Mouse (Mus musculus) liver, embryonic 14.5 days (tissue): Measurements from ENCODE around the gene Syne3. TPM values are rescaled to one million over a fixed set of nuclear protein-coding genes. Genes with fewer than 3 reads are reported as not detected.

Experiments used
- ATAC-seq: fragments of 200-750 bp; cut with Nextera tagmentation; 2 replicates; pipeline ENCODE4 v1.8.0; 2017; ENCODE audit warnings: moderate number of reproducible peaks, mild to moderate bottlenecking, moderate library complexity; ENCODE audit not compliant: insufficient read depth
- DNase-seq, 3 experiments: peaks; one replicate each; pipeline ENCODE4 v3.0.0-alpha.2; 2012 to 2013; ENCODE audit warnings: low read depth in 3 of 3, low spot score in 3 of 3
- H3K27ac ChIP-seq: fragments of 300-500 bp; sonication (generic); 2 replicates; pipeline ENCODE4 v1.5.1; 2014; ENCODE audit warnings: moderate library complexity, mild to moderate bottlenecking, control low read depth, inconsistent platforms
- H3K27me3 ChIP-seq: fragments of 300-500 bp; sonication (generic); 2 replicates; pipeline ENCODE4 v1.6.1; 2014; ENCODE audit warnings: mild to moderate bottlenecking, low read length, moderate library complexity; ENCODE audit not compliant: control insufficient read depth, insufficient read depth
- H3K36me3 ChIP-seq: fragments of 300-500 bp; sonication (generic); replicated peaks from 2 replicates; pipeline ENCODE4 v1.6.1; 2014; ENCODE audit warnings: low read depth; ENCODE audit not compliant: control insufficient read depth, insufficient read depth
- H3K4me1 ChIP-seq, 2 experiments: fragments of 200-500 bp in 1 of 2; fragments of 300-500 bp in 1 of 2; sonication (generic) in 1 of 2; replicated peaks; 2 replicates each; pipeline ENCODE4 v1.6.1; 2012 to 2014; ENCODE audit warnings: antibody characterized with exemption in 1 of 2, inconsistent platforms in 1 of 2, low read length in 1 of 2; ENCODE audit not compliant: control insufficient read depth in 2 of 2, insufficient read depth in 2 of 2
- H3K4me2 ChIP-seq: fragments of 300-500 bp; sonication (generic); 2 replicates; pipeline ENCODE4 v1.6.1; 2014; ENCODE audit warnings: low read depth, mild to moderate bottlenecking, control low read depth, moderate library complexity
- H3K4me3 ChIP-seq, 2 experiments: fragments of 200-500 bp in 1 of 2; fragments of 300-500 bp in 1 of 2; sonication (generic) in 1 of 2; 2 replicates each; pipeline ENCODE4 v1.5.1; 2012 to 2014; ENCODE audit warnings: low read depth in 2 of 2, low read length in 2 of 2, mild to moderate bottlenecking in 2 of 2, control low read depth in 1 of 2, inconsistent platforms in 1 of 2, moderate library complexity in 1 of 2; ENCODE audit not compliant: insufficient read depth in 1 of 2
- H3K9ac ChIP-seq: fragments of 300-500 bp; sonication (generic); replicated peaks from 2 replicates; pipeline ENCODE4 v1.6.1; 2014; ENCODE audit warnings: mild to moderate bottlenecking, control low read depth, moderate library complexity
- H3K9me3 ChIP-seq: fragments of 300-500 bp; sonication (generic); 2 replicates; pipeline ENCODE4 v1.6.1; 2016; ENCODE audit warnings: low read length, mixed read lengths; ENCODE audit not compliant: control insufficient read depth
- CTCF ChIP-seq: IDR thresholded peaks from 2 replicates; pipeline ENCODE4 v1.5.1; 2016; ENCODE audit warnings: antibody characterized with exemption, low read depth, control low read depth
- EP300 ChIP-seq: IDR thresholded peaks from 2 replicates; pipeline ENCODE4 v1.6.1; 2016; ENCODE audit warnings: antibody characterized with exemption, low read depth
- WGBS: fragments of 180-500 bp; shearing (Covaris S2); extraction: QIAGEN DNeasy Blood & Tissue Kit; methylation state at CpG from one replicate; pipeline ENCODE4 v1.1.7; 2014; ENCODE audit not compliant: insufficient replicate concordance; 5-methylcytosine and 5-hydroxymethylcytosine counted together
- polyA plus RNA-seq, 2 experiments: library from polyadenylated mRNA; depleted of rRNA in 1 of 2; stranded (reverse) in 1 of 2; unstranded in 1 of 2; fragments of >200 nt; fragmentation: Nextera tagmentation in 1 of 2; extraction: Ambion mirVana in 1 of 2; gene quantifications; 2 replicates each; pipeline versions ENCODE4 v1.2.1 to v1.2.3; 2012 to 2014

The Syne3 gene
- polyA plus RNA-seq, 2 experiments = 1.6 to 2.2 TPM

DNA sequence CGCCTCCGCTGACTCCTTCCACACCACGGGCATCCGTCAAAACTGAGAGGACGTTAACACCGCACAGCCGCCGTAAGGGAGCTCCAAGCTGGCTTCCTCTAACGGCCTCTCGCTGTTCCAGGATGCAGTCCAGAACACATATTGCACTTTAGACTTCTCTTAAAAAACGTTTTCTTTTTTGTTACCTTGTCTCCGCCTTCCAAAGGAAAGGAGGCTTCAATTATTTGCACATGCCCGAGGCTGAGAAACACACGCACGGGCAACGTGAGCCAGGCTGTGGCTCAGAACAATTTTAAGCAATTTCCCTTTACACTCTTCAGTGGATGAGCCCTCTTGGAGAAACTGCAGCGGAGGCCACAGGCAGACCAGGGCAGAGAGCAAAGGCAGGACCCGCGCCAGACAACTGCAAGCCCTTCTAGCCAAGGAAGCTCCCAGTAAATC, 85.6 kb downstream of the Syne3 start:
- no peak overlapping the region for H3K4me3 ChIP-seq
- no peak overlapping the region for H3K4me2 ChIP-seq
- 64% methylated on average over 19 of the region's 19 CpGs for WGBS
- H3K27ac ChIP-seq = no peak overlapping the region
- ATAC-seq = no peak
- H3K9me3 ChIP-seq = no peaks in the 10 kb centered on the region
- TF ChIP-seq CTCF = no peak
- no peak for TF ChIP-seq EP300
- H3K27me3 ChIP-seq = no peaks in the 10 kb centered on the region
- no peak overlapping the region for H3K9ac ChIP-seq
- DNase-seq = no peak
- H3K36me3 ChIP-seq = no peaks in the 10 kb centered on the region
- H3K4me1 ChIP-seq = no peaks in the 10 kb centered on the region

GRCm38 (mm10) chr12:104922647-104923046, 87.0 kb downstream of the Syne3 start:
- ATAC-seq = no peak
- H3K4me1 ChIP-seq = no peaks in the 10 kb centered on the region
- WGBS = 65% methylated on average over 8 of the region's 8 CpGs

GRCm38 (mm10) chr12:104921071-104921470, 88.5 kb downstream of the Syne3 start:
- 75% methylated on average over 7 of the region's 7 CpGs for WGBS
- Histone ChIP-seq H3K9me3 (no peaks in the 10 kb centered on the region), H3K4me3 (no peak overlapping the region), H3K27ac (no peak overlapping the region), H3K4me2 (no peak overlapping the region), H3K36me3 (no peaks in the 10 kb centered on the region), H3K27me3 (no peaks in the 10 kb centered on the region), H3K9ac (no peak overlapping the region), H3K4me1 (no peaks in the 10 kb centered on the region)
- ATAC-seq (no peak), DNase-seq (no peak)
- TF ChIP-seq EP300 (no peak), CTCF (no peak)

More at GRCm38 (mm10) chr12:104922647-104923046, 87.0 kb downstream of the Syne3 start:
- no peak overlapping the region for H3K27ac ChIP-seq
- no peaks in the 10 kb centered on the region for H3K9me3 ChIP-seq
- TF ChIP-seq CTCF (no peak), EP300 (no peak)
- H3K4me2 ChIP-seq = no peak overlapping the region
- no peaks in the 10 kb centered on the region for H3K36me3 ChIP-seq
- no peak overlapping the region for H3K9ac ChIP-seq
- no peaks in the 10 kb centered on the region for H3K27me3 ChIP-seq
- no peak for DNase-seq
- H3K4me3 ChIP-seq = no peak overlapping the region

DNA sequence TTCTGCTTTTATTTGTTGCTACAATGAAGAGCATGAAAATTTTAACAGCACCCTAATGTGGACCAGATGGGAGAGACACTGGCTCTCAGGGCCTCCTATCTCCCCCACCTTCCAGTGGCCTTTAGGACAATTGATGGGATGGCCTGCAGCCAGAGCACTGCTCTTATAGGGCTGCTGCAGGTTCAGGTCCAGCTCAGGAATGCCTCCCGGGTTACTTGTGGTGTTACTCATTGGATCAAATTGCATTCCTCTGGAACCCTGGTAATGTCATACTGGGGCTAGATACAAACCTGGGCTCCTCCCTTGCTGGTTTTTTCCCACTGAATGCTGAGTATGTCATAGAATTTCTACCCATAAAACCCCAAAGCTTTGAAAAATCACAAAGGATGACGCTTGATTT, 90.4 kb downstream of the Syne3 start:
- Histone ChIP-seq H3K4me3 (no peak overlapping the region), H3K27me3 (no peaks in the 10 kb centered on the region), H3K9me3 (no peaks in the 10 kb centered on the region), H3K9ac (no peak overlapping the region), H3K4me2 (no peak overlapping the region), H3K36me3 (no peaks in the 10 kb centered on the region), H3K4me1 (no peaks in the 10 kb centered on the region), H3K27ac (no peak overlapping the region)
- DNase-seq (no peak), ATAC-seq (no peak)
- TF ChIP-seq CTCF (no peak), EP300 (no peak)
- WGBS = 55% methylated on average over 2 of the region's 2 CpGs

- Histone ChIP-seq H3K27ac (no peak overlapping the region), H3K9ac (no peak overlapping the region), H3K27me3 (no peaks in the 10 kb centered on the region), H3K4me1 (no peaks in the 10 kb centered on the region), H3K4me2 (no peak overlapping the region), H3K9me3 (no peaks in the 10 kb centered on the region), H3K4me3 (no peak overlapping the region), H3K36me3 (no peaks in the 10 kb centered on the region)
- WGBS = 66% methylated on average over 2 of the region's 2 CpGs
- TF ChIP-seq EP300 (no peak), CTCF (no peak)
- DNase-seq (no peak), ATAC-seq (no peak)
These were observed 91.7 kb downstream of the Syne3 start for GRCm38 (mm10) chr12:104917927-104918326.

DNA sequence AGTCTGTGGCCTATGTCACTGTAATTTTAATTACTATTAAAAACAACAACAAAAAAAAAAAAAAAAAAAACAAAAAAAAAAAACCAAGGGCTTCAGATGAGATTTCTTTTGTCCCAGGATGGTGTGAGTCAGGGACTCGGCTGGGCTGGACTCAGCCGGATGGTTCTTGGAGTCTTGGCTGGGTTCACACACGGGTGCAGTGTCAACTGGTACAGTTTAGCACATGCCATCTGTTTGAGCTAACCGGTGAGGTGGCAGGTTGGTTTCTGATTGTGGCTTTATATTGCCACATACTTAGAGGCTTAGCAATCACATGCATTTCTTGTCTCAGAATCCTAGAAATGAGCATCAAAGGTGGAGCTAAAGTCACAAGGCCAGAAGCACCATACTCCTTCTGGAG, 92.3 kb downstream of the Syne3 start:
- DNase-seq = no peak
- Histone ChIP-seq H3K27ac (no peak overlapping the region), H3K4me1 (no peaks in the 10 kb centered on the region), H3K9me3 (no peaks in the 10 kb centered on the region), H3K9ac (no peak overlapping the region), H3K4me3 (no peak overlapping the region), H3K36me3 (no peaks in the 10 kb centered on the region), H3K27me3 (no peaks in the 10 kb centered on the region), H3K4me2 (no peak overlapping the region)
- TF ChIP-seq EP300 (no peak), CTCF (no peak)
- 63% methylated on average over 4 of the region's 4 CpGs for WGBS
- ATAC-seq = no peak
